Mouse (Mus musculus): Measurements from ENCODE around the gene Spata20. TPM values are rescaled to one million over a fixed set of nuclear protein-coding genes. Genes with fewer than 3 reads are reported as not detected.

The Spata20 gene
- polyA plus RNA-seq, 1 experiment, result 0.15 TPM

DNA sequence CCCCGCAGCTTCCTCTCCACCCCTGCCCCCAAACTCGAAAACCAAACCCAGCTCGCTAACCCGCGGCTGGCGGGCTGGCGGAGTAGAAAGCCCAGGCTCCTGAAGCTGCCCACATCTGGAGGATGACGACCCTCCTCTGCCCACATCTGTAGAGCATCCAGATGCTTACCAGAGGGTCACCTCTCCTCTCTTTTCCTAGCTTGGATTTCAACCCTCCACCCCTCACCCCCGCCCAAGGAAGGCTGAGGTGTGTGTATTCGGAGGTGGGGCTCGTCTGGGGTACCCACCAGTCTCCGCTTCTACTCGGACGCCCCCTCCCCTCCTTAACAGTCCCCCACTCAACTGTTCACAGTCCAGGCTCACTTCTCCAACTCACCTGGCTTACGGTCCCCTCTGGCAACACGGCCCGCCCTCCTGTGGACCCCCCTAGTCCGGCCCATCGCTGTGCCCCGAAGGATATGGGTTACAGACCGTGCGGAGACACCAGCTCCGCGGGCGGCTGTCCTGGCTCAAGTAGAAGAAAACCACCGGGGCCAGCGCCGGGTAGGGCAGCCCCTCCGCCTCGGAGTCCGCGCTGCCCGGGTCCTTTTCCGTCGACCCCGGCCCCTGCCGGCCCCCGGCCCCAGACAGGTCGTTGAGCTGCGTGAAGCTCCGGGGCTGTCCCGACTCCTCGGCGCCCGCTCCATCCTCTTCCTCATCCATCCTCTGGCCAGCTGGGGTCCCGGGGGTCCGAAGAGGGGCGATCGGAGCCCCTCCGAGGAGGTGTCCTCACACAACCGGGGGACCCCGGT lies 12.9 kb downstream of the Spata20 start:
- no peak for TF ChIP-seq CTCF (IDR thresholded peaks at IDR 0.05; ENCODE audit: extremely low read depth, insufficient read depth, low read length)
- no peak for TF ChIP-seq POLR2A (IDR thresholded peaks at IDR 0.05; ENCODE audit: extremely low read depth, insufficient read depth, low read length)
- H3K4me1 ChIP-seq (ENCODE audit: control insufficient read depth, insufficient read depth, low read length), result peaks cover 8% of the 10 kb centered on the region
- peak overlapping the region; percentile 85 for H3K4me3 ChIP-seq (ENCODE audit: insufficient read depth, low read length)
- no peak overlapping the region for H3K27ac ChIP-seq (ENCODE audit: insufficient read depth, low read length)

DNA sequence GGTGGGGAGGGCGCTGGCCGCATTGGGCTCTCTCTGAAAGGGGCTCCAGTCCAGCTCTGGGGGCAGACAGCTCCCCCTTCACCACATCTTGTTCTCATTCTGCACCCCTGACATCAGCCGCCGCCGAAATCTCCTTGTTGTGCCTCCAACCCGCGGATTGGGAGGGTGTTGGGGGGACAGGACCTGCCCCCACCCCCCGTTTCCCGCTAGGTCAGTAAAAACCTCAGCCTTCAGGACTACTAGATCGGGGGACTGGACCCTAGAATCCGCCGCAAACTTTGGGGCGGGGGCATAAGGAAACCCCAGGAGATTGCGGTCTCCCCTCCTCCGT lies 13.4 kb downstream of the Spata20 start:
- Histone ChIP-seq H3K4me3 (ENCODE audit: insufficient read depth, low read length) (peak overlapping the region; percentile 85), H3K27ac (ENCODE audit: insufficient read depth, low read length) (no peak overlapping the region), H3K4me1 (ENCODE audit: control insufficient read depth, insufficient read depth, low read length) (peaks cover 8% of the 10 kb centered on the region)
- TF ChIP-seq CTCF (IDR thresholded peaks at IDR 0.05; ENCODE audit: extremely low read depth, insufficient read depth, low read length) (no peak), POLR2A (IDR thresholded peaks at IDR 0.05; ENCODE audit: extremely low read depth, insufficient read depth, low read length) (no peak)

DNA sequence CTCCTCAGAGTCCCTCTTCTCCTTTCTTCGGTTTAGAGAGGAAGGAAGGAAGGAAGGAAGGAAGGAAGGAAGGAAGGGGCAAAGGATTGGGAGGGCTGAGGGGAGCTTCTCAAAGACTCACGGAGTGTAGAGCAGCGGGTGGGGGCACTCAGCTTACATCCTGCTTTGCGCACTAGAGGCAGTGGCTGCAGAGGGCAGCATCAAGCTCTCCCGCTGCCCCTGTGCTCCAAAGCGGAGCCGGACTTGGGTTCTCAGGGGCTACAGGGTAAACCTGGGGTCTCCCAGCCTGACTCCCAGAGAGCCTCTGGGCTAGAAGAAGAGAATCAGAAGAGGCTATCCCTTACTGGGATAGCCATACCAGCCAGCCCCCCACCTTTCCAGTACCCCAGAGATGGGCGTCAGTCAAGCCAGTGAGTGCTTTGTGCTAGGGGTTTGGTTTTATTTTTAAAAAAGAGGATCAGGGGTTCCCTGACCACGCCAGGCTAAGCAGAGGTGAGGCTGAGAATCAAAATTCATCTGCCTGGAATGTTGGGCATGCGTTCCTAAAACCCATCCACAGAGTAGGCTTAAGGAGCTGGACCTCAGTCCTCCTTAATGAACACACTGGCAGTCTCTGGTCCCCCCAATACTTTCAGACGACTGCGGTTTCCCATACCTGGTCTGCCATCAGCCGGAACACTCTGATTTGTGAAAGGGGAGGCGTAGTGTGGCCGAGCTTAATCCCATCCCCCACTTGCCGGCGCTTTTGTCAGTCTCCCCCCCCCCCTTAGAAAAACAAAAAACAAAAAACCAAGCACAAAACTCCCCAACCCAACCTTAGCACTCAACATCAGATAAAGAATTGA lies 14.0 kb downstream of the Spata20 start:
- TF ChIP-seq CTCF (IDR thresholded peaks at IDR 0.05; ENCODE audit: extremely low read depth, insufficient read depth, low read length) (no peak), POLR2A (IDR thresholded peaks at IDR 0.05; ENCODE audit: extremely low read depth, insufficient read depth, low read length) (no peak)
- Histone ChIP-seq H3K27ac (ENCODE audit: insufficient read depth, low read length) (0 out of 2 replicates have a peak overlapping the region, but pooled peaks have one; percentile 11), H3K4me1 (ENCODE audit: control insufficient read depth, insufficient read depth, low read length) (peaks cover 8% of the 10 kb centered on the region), H3K4me3 (ENCODE audit: insufficient read depth, low read length) (peak overlapping the region; percentile 85)

DNA sequence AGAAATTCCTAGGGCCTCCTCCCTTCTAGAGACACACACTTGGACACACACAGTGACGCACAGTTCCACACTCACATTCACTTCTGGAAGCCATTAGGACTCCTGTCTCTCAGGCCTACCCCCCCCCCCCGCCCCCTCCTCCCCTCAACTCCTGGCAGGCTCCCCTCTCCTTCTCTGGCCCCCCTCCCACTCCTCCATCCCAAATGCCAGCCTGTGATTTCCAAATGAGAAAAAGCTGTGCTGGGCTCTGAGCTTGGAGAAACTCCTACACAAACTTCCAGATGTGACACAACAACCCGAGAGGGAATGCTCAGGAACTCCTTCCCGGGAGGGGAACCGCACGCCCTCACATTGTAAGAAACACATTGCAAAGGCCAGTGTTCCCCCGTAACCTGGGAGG lies 15.6 kb downstream of the Spata20 start:
- Histone ChIP-seq H3K27ac (ENCODE audit: insufficient read depth, low read length) (no peak overlapping the region), H3K4me1 (ENCODE audit: control insufficient read depth, insufficient read depth, low read length) (peaks cover 11% of the 10 kb centered on the region), H3K4me3 (ENCODE audit: insufficient read depth, low read length) (no peak overlapping the region)
- TF ChIP-seq CTCF (IDR thresholded peaks at IDR 0.05; ENCODE audit: extremely low read depth, insufficient read depth, low read length) (no peak), POLR2A (IDR thresholded peaks at IDR 0.05; ENCODE audit: extremely low read depth, insufficient read depth, low read length) (no peak)

DNA sequence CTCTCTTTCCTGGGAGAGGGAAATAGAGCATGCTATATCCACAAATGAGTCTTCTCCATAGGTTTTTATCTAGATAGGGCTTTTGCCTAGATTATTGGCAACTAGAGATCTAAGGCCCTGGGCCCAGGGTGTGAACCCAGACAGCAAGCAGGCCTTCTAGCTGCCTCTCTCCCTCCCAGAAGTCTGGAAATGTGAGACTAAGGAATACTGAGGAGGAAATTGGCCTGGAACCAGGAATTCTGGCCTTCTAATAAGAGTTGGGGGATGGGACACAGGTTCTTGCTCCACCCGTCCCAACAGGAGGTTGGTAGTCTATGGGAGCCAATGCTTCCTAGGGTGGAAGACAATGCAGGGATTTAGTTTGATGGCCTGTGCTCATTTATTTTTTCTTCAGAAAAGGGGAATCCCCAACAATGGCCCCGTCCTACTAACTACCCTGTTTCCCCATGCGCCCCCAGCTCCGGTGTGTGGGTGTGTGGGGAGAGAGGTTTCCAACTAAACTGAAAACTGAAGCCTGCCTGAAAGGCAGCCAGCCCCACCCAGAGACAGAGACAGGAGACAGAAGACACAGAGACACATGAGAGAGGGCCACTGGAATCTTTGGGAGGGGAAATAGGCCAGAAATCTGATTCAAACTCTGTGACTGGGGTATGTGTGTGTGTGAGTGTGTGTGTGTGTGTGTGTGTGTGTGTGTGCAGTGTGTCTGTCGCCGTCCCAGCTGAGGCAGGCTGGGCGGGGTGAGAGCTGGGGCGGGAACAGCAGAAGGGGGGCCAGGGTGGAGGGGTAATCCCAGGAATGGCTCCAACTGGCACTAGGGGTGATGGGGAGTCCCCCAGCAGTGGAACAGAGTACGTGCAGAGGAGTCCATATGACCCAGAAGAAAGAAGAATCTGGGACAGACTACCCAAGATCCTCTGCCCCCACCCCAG lies 16.6 kb downstream of the Spata20 start:
- H3K27ac ChIP-seq (ENCODE audit: insufficient read depth, low read length), result no peak overlapping the region
- H3K4me3 ChIP-seq (ENCODE audit: insufficient read depth, low read length), result no peak overlapping the region
- H3K4me1 ChIP-seq (ENCODE audit: control insufficient read depth, insufficient read depth, low read length), result peaks cover 8% of the 10 kb centered on the region
- TF ChIP-seq POLR2A (IDR thresholded peaks at IDR 0.05; ENCODE audit: extremely low read depth, insufficient read depth, low read length), result no peak
- no peak for TF ChIP-seq CTCF (IDR thresholded peaks at IDR 0.05; ENCODE audit: extremely low read depth, insufficient read depth, low read length)

DNA sequence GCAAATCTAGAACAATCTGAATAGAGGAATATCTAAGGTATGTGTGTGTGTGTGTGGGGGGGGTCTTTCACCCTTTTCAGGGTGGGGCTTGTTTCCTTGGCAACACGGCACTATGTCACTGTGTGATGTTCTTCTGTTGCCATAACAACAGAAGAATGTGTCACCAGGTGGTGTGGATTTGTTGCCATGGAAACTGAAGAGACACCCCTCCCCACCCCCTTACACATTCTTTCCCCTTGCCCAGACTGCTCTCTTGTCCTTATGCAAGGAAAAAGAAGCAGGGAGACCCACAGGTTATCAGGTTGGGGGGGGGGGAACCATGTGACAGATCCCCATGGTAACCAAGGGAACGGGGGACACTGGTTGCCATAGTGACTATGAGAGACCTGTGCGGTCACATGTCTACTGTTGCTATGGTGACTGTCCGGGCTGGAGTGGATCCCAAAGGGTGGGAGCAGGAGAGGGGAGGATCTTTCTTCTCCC lies 17.4 kb downstream of the Spata20 start:
- Histone ChIP-seq H3K4me1 (ENCODE audit: control insufficient read depth, insufficient read depth, low read length) (peaks cover 8% of the 10 kb centered on the region), H3K27ac (ENCODE audit: insufficient read depth, low read length) (no peak overlapping the region), H3K4me3 (ENCODE audit: insufficient read depth, low read length) (no peak overlapping the region)
- TF ChIP-seq POLR2A (IDR thresholded peaks at IDR 0.05; ENCODE audit: extremely low read depth, insufficient read depth, low read length), result no peak
- no peak for TF ChIP-seq CTCF (IDR thresholded peaks at IDR 0.05; ENCODE audit: extremely low read depth, insufficient read depth, low read length)

DNA sequence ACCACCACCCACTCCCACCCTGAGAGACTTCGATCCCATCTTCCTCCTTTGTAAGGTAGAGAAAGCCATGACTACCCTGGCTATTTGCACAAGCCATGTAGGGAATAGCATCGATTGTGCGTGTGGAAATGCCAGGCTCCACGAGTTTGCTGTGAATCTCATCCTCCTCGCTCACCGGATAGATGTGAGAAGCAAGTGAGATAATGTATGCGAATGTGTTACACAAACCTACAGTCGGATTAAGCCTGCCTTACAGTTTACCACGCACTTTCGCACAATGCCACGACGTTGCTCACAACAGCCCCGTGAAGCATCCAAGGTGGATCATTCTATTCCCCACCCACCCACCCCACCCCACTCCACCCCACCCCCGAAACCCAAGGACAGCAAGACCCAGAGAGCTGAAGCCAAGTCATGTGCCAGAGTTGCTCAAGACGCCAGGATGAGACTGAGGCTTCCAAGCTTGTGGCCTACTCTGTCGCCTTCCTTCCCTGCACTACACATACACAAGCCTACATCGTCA lies 19.6 kb downstream of the Spata20 start:
- Histone ChIP-seq H3K27ac (ENCODE audit: insufficient read depth, low read length) (no peak overlapping the region), H3K4me1 (ENCODE audit: control insufficient read depth, insufficient read depth, low read length) (peaks cover 8% of the 10 kb centered on the region), H3K4me3 (ENCODE audit: insufficient read depth, low read length) (no peak overlapping the region)
- TF ChIP-seq POLR2A (IDR thresholded peaks at IDR 0.05; ENCODE audit: extremely low read depth, insufficient read depth, low read length), result no peak
- no peak for TF ChIP-seq CTCF (IDR thresholded peaks at IDR 0.05; ENCODE audit: extremely low read depth, insufficient read depth, low read length)

DNA sequence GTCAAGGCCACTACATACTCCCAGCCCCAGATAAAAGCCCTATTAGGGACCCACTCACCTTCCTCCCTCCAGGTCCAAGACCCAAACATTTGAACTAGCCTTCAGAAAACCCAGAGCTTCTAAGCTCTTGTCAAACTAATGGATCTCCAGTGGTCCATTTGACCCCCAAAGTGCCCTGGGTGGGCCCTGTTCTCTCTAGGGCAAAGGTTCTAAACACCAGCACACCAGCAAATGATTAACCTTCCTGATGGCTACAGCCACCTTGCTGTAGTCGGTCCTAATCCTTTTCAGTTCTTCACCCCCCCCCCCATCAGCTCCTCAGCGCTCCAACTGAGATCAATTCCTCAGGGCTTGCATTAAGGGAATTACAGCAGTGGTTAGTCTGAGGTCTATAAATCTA lies 21.8 kb downstream of the Spata20 start:
- H3K27ac ChIP-seq (ENCODE audit: insufficient read depth, low read length), result no peak overlapping the region
- no peak overlapping the region for H3K4me3 ChIP-seq (ENCODE audit: insufficient read depth, low read length)
- H3K4me1 ChIP-seq (ENCODE audit: control insufficient read depth, insufficient read depth, low read length), result peaks cover 7% of the 10 kb centered on the region
- no peak for TF ChIP-seq CTCF (IDR thresholded peaks at IDR 0.05; ENCODE audit: extremely low read depth, insufficient read depth, low read length)
- no peak for TF ChIP-seq POLR2A (IDR thresholded peaks at IDR 0.05; ENCODE audit: extremely low read depth, insufficient read depth, low read length)

DNA sequence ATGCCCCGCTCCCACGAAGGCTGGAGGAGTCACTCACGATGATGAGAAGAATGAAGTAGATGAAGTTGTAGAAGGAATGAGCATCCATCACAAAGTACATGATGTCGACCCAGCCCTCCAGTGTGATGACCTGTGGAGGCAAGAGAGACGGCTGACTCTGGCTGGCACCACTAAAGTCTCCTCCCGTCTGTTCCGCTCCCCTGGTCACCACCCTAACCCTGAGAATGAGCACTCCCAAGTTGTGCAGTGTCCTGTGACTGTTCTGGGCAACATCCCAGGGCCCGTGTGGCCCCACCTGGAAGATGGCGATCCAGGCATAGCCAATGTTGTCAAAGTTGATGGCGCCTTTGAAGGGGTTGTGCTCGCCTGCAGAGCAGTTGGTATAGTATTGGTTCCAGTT lies 24.1 kb downstream of the Spata20 start:
- Histone ChIP-seq H3K27ac (ENCODE audit: insufficient read depth, low read length) (no peak overlapping the region), H3K4me1 (ENCODE audit: control insufficient read depth, insufficient read depth, low read length) (peaks cover 3% of the 10 kb centered on the region), H3K4me3 (ENCODE audit: insufficient read depth, low read length) (no peak overlapping the region)
- no peak for TF ChIP-seq POLR2A (IDR thresholded peaks at IDR 0.05; ENCODE audit: extremely low read depth, insufficient read depth, low read length)
- TF ChIP-seq CTCF (IDR thresholded peaks at IDR 0.05; ENCODE audit: extremely low read depth, insufficient read depth, low read length), result no peak

All from cortical plate, adult 2 months (tissue).